Mouse (Mus musculus) testis, adult 2 months (tissue): ENCODE data around the gene Epsti1. TPM values are rescaled to one million over a fixed set of nuclear protein-coding genes. Genes with fewer than 3 reads are reported as not detected.

ENCODE experiments used
- H3K27ac ChIP-seq: fragments of 200-500 bp; 2 replicates; pipeline ENCODE4 v1.5.1; 2012; ENCODE audit warnings: low read depth, low read length; ENCODE audit not compliant: control insufficient read depth, insufficient read depth
- H3K27me3 ChIP-seq: fragments of 200-500 bp; 2 replicates; pipeline ENCODE4 v1.6.1; 2012; ENCODE audit warnings: mild to moderate bottlenecking, low read length, moderate library complexity; ENCODE audit not compliant: control insufficient read depth, insufficient read depth
- H3K36me3 ChIP-seq: fragments of 200-500 bp; 2 replicates; pipeline ENCODE4 v1.6.1; 2012; ENCODE audit warnings: mild to moderate bottlenecking, low read length; ENCODE audit not compliant: control insufficient read depth, insufficient read depth
- H3K4me1 ChIP-seq: fragments of 200-500 bp; 2 replicates; pipeline ENCODE4 v1.6.1; 2012; ENCODE audit warnings: low read length; ENCODE audit not compliant: control insufficient read depth, insufficient read depth
- H3K4me3 ChIP-seq: fragments of 200-500 bp; 2 replicates; pipeline ENCODE4 v1.5.1; 2012; ENCODE audit warnings: low read depth, mild to moderate bottlenecking, low read length, moderate library complexity, mixed read lengths; ENCODE audit not compliant: control insufficient read depth
- CTCF ChIP-seq: fragments of 200-500 bp; IDR thresholded peaks from 2 replicates; pipeline ENCODE4 v1.5.1; 2012; ENCODE audit warnings: low read depth, mild to moderate bottlenecking, inconsistent platforms, low read length, moderate library complexity; ENCODE audit not compliant: control insufficient read depth, insufficient read depth, insufficient replicate concordance
- POLR2A ChIP-seq: fragments of 200-500 bp; IDR thresholded peaks from 2 replicates; pipeline ENCODE4 v1.6.1; 2012; ENCODE audit warnings: low read depth, mild to moderate bottlenecking, inconsistent platforms, low read length, moderate library complexity; ENCODE audit not compliant: control insufficient read depth
- polyA plus RNA-seq: library from polyadenylated mRNA; depleted of rRNA; stranded (reverse); fragments of >200 nt; gene quantifications from 2 replicates; pipeline ENCODE4 v1.2.3, GENCODE M21; 2012

The Epsti1 gene
- polyA plus RNA-seq, 1 experiment = 9.8 TPM

GRCm38 (mm10) chr14:77925414-77925813, 21.4 kb downstream of the Epsti1 start:
- TF ChIP-seq CTCF (no peak), POLR2A (no peak)
- H3K36me3 ChIP-seq = no peaks in the 10 kb centered on the region
- H3K4me3 ChIP-seq = no peak overlapping the region
- H3K4me1 ChIP-seq = peaks cover 3% of the 10 kb centered on the region; the same call in 1 of the 2 replicates
- H3K27me3 ChIP-seq = no peaks in the 10 kb centered on the region
- no peak overlapping the region for H3K27ac ChIP-seq

- TF ChIP-seq CTCF = no peak
- no peak for TF ChIP-seq POLR2A
- H3K4me1 ChIP-seq = no peaks in the 10 kb centered on the region
- no peak overlapping the region for H3K4me3 ChIP-seq
- H3K36me3 ChIP-seq = no peaks in the 10 kb centered on the region
- no peaks in the 10 kb centered on the region for H3K27me3 ChIP-seq
- H3K27ac ChIP-seq = no peak overlapping the region
Observed at GRCm38 (mm10) chr14:77926718-77927117, 22.7 kb downstream of the Epsti1 start.

GRCm38 (mm10) chr14:77928021-77928420, 24.0 kb downstream of the Epsti1 start:
- Histone ChIP-seq H3K36me3 (no peaks in the 10 kb centered on the region), H3K27me3 (no peaks in the 10 kb centered on the region), H3K4me3 (no peak overlapping the region), H3K4me1 (no peaks in the 10 kb centered on the region), H3K27ac (no peak overlapping the region)
- TF ChIP-seq POLR2A (no peak), CTCF (no peak)

- H3K27ac ChIP-seq = no peak overlapping the region
- H3K4me3 ChIP-seq = no peak overlapping the region
- no peaks in the 10 kb centered on the region for H3K27me3 ChIP-seq
- no peaks in the 10 kb centered on the region for H3K36me3 ChIP-seq
- TF ChIP-seq CTCF (no peak), POLR2A (no peak)
- H3K4me1 ChIP-seq = no peaks in the 10 kb centered on the region
Observed at GRCm38 (mm10) chr14:77928653-77929052, 24.6 kb downstream of the Epsti1 start.

GRCm38 (mm10) chr14:77929139-77929678, 25.2 kb downstream of the Epsti1 start:
- H3K27me3 ChIP-seq = no peaks in the 10 kb centered on the region
- H3K36me3 ChIP-seq = no peaks in the 10 kb centered on the region
- TF ChIP-seq CTCF = no peak
- TF ChIP-seq POLR2A = no peak
- H3K4me1 ChIP-seq = no peaks in the 10 kb centered on the region
- H3K4me3 ChIP-seq = no peak overlapping the region
- H3K27ac ChIP-seq = no peak overlapping the region

- no peaks in the 10 kb centered on the region for H3K36me3 ChIP-seq
- H3K27ac ChIP-seq = no peak overlapping the region
- no peak for TF ChIP-seq CTCF
- TF ChIP-seq POLR2A = no peak
- H3K4me1 ChIP-seq = no peaks in the 10 kb centered on the region
- H3K27me3 ChIP-seq = no peaks in the 10 kb centered on the region
- H3K4me3 ChIP-seq = no peak overlapping the region
Observed at GRCm38 (mm10) chr14:77932150-77933047, 28.4 kb downstream of the Epsti1 start.

GRCm38 (mm10) chr14:77933243-77933642, 29.2 kb downstream of the Epsti1 start:
- Histone ChIP-seq H3K36me3 (no peaks in the 10 kb centered on the region), H3K27ac (no peak overlapping the region), H3K4me1 (no peaks in the 10 kb centered on the region), H3K4me3 (no peak overlapping the region), H3K27me3 (no peaks in the 10 kb centered on the region)
- no peak for TF ChIP-seq CTCF
- no peak for TF ChIP-seq POLR2A
